Mouse (Mus musculus) liver, postnatal 0 days (tissue): Measurements from ENCODE around the gene Olfr906. TPM values are rescaled to one million over a fixed set of nuclear protein-coding genes. Genes with fewer than 3 reads are reported as not detected.

Experiments
- ATAC-seq: fragments of 200-750 bp; cut with Nextera tagmentation; 2 replicates; pipeline ENCODE4 v1.8.0; 2017; ENCODE audit warnings: mild to moderate bottlenecking, moderate library complexity
- DNase-seq: peaks from one replicate; pipeline ENCODE4 v3.0.0-alpha.2; 2016
- H3K27ac ChIP-seq: fragments of 300-500 bp; sonication (generic); 2 replicates; pipeline ENCODE4 v1.5.1; 2014; ENCODE audit warnings: antibody characterized with exemption, moderate library complexity, mild to moderate bottlenecking, low read depth
- H3K27me3 ChIP-seq: fragments of 300-500 bp; sonication (generic); 2 replicates; pipeline ENCODE4 v1.6.1; 2014; ENCODE audit warnings: low read length, control low read depth, mixed read lengths; ENCODE audit not compliant: insufficient read depth
- H3K36me3 ChIP-seq: fragments of 300-500 bp; sonication (generic); replicated peaks from 2 replicates; pipeline ENCODE4 v1.6.1; 2014; ENCODE audit warnings: mild to moderate bottlenecking, control low read depth, low read length, moderate library complexity, mixed read lengths; ENCODE audit not compliant: insufficient read depth
- H3K4me1 ChIP-seq: fragments of 300-500 bp; sonication (generic); 2 replicates; pipeline ENCODE4 v1.6.1; 2014; ENCODE audit warnings: antibody characterized with exemption, mild to moderate bottlenecking, control low read depth; ENCODE audit not compliant: insufficient read depth
- H3K4me2 ChIP-seq: fragments of 300-500 bp; sonication (generic); 2 replicates; pipeline ENCODE4 v1.6.1; 2014; ENCODE audit warnings: low read depth, mild to moderate bottlenecking, low read length, moderate library complexity, mixed read lengths
- H3K4me3 ChIP-seq: fragments of 300-500 bp; sonication (generic); 2 replicates; pipeline ENCODE4 v1.5.1; 2014; ENCODE audit warnings: low read depth, low read length
- H3K9ac ChIP-seq: fragments of 300-500 bp; sonication (generic); replicated peaks from 2 replicates; pipeline ENCODE4 v1.6.1; 2014; ENCODE audit warnings: mild to moderate bottlenecking, moderate library complexity
- H3K9me3 ChIP-seq: fragments of 300-500 bp; sonication (generic); 2 replicates; pipeline ENCODE4 v1.6.1; 2016; ENCODE audit warnings: mild to moderate bottlenecking, control low read depth, low read length, mixed read lengths
- CTCF ChIP-seq: sonication (generic); IDR thresholded peaks from 2 replicates; pipeline ENCODE4 v1.5.1; 2016; ENCODE audit warnings: antibody characterized with exemption, low read depth
- EP300 ChIP-seq: IDR thresholded peaks from 2 replicates; pipeline ENCODE4 v1.6.1; 2016; ENCODE audit warnings: antibody characterized with exemption, low read depth, mild to moderate bottlenecking
- WGBS: fragments of 180-500 bp; shearing (Covaris S2); extraction: QIAGEN DNeasy Blood & Tissue Kit; methylation state at CpG from one replicate; pipeline ENCODE4 v1.1.7; 2014; ENCODE audit not compliant: insufficient replicate concordance; 5-methylcytosine and 5-hydroxymethylcytosine counted together
- polyA plus RNA-seq: library from polyadenylated mRNA; unstranded; fragments of >200 nt; fragmentation: Nextera tagmentation; extraction: Ambion mirVana; gene quantifications from 2 replicates; pipeline ENCODE4 v1.2.1, GENCODE M21; 2015

Gene Olfr906
- polyA plus RNA-seq: not detected in 2 replicates

- TF ChIP-seq EP300: no peak
- no peak for TF ChIP-seq CTCF
- 64% methylated on average over 3 of the region's 3 CpGs for WGBS
- Histone ChIP-seq H3K4me2 (no peak within 1 kb of the TSS), H3K9me3 (peaks cover 3% of the 10 kb centered on the region; the same call in 1 of the 2 replicates), H3K27ac (no peak within 1 kb of the TSS), H3K4me1 (no peaks in the 10 kb centered on the region), H3K27me3 (no peaks in the 10 kb centered on the region), H3K36me3 (no peaks in the 10 kb centered on the region), H3K9ac (no peak within 1 kb of the TSS), H3K4me3 (no peak within 1 kb of the TSS)
- no peak for DNase-seq
- ATAC-seq: no peak
These were observed at the start of gene Olfr906 for GRCm38 (mm10) chr9:38486785-38487184. Gene Olfr906, plus strand, starts transcription at chr9:38487085.

DNA sequence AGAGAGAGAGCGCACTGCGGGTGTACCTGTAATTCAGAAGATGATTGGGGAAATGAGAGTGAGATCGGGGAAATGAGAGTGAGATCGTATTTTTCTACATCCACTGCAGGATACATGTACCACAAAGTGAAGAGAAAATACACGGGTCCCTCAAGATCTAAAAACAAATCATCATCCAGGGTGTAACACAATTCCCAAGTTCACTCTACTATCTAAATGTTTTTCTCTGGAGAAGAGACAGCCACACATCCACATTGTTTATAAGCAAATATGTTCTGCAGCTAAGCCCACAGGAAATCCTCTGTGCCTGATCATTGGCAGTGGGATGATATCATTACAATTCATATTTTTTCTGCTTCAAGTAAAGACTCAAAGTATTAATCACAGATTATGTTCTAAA lies 39.5 kb upstream of the Olfr906 start, which contains the start of gene Olfr902:
TSS of gene Olfr902 (plus strand) at position 301 of the 400 bp plus-strand sequence.
- Histone ChIP-seq H3K4me2 (no peak within 1 kb of the TSS), H3K9ac (no peak within 1 kb of the TSS), H3K4me1 (no peaks in the 10 kb centered on the region), H3K27me3 (no peaks in the 10 kb centered on the region), H3K9me3 (no peaks in the 10 kb centered on the region), H3K4me3 (no peak within 1 kb of the TSS), H3K36me3 (no peaks in the 10 kb centered on the region), H3K27ac (no peak within 1 kb of the TSS)
- WGBS: 77% methylated on average over 5 of the region's 5 CpGs
- ATAC-seq (no peak), DNase-seq (no peak)
- no peak for TF ChIP-seq CTCF
- TF ChIP-seq EP300: no peak

- no peak within 1 kb of the TSS for H3K4me3 ChIP-seq
- DNase-seq: no peak
- ATAC-seq: no peak
- no peak within 1 kb of the TSS for H3K9ac ChIP-seq
- H3K9me3 ChIP-seq: no peaks in the 10 kb centered on the region
- no peak within 1 kb of the TSS for H3K4me2 ChIP-seq
- no peaks in the 10 kb centered on the region for H3K27me3 ChIP-seq
- H3K27ac ChIP-seq: no peak within 1 kb of the TSS
- no peaks in the 10 kb centered on the region for H3K36me3 ChIP-seq
- no peaks in the 10 kb centered on the region for H3K4me1 ChIP-seq
- TF ChIP-seq CTCF (no peak), EP300 (no peak)
These were observed 24.0 kb upstream of the Olfr906 start, which contains the start of gene Olfr904 for GRCm38 (mm10) chr9:38462844-38463243. Gene Olfr904, plus strand, starts transcription at chr9:38463144.

DNA sequence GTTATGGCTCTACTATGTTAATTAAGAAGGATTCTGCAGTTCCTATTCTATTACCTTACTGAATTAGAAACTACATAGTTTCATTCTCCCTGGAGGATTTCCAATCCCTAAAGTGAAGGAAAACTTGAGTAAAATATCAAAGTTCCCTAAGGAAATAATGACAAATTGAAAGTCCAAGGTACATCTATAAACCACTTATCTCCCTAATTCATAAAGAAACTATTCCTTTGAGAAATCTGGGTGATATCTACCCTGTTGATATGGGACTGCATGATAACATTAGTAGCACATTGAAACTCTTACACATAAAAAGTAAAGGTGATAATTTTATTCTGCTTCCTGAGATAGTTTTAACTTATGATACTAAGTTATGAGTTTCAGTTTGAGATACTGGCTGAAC lies 16.1 kb upstream of the Olfr906 start, which contains the start of gene Olfr905:
TSS of gene Olfr905 (plus strand) at position 301 of the 400 bp plus-strand sequence.
- Histone ChIP-seq H3K4me3 (no peak within 1 kb of the TSS), H3K4me1 (no peaks in the 10 kb centered on the region), H3K27me3 (no peaks in the 10 kb centered on the region), H3K36me3 (no peaks in the 10 kb centered on the region), H3K4me2 (no peak within 1 kb of the TSS), H3K9ac (no peak within 1 kb of the TSS), H3K27ac (no peak within 1 kb of the TSS), H3K9me3 (no peaks in the 10 kb centered on the region)
- TF ChIP-seq CTCF (no peak), EP300 (no peak)
- ATAC-seq: no peak
- no peak for DNase-seq

DNA sequence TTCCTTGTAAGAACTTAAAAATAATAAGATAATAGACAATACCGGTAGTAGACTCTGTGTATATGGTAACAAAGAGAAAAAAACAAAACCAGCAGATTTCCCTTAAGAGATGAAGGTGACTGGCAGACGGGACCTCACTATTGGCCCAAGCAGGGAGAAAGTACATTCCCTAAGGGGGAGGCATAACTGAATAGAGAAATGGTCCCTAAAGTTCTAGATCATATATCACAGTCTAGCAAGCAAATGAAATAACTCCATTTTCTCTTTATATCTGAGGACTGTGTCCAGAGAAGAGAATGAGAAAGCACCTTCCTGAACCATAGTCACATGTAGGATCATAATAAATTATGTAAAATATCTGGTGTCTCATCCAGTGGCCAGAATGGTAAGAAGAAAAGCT lies 8.6 kb downstream of the Olfr906 start, which contains the start of gene Olfr907:
TSS of gene Olfr907 (plus strand) at position 301 of the 400 bp plus-strand sequence.
- no peak for ATAC-seq
- WGBS: 74% methylated on average over 2 of the region's 2 CpGs
- no peak within 1 kb of the TSS for H3K4me3 ChIP-seq

DNA sequence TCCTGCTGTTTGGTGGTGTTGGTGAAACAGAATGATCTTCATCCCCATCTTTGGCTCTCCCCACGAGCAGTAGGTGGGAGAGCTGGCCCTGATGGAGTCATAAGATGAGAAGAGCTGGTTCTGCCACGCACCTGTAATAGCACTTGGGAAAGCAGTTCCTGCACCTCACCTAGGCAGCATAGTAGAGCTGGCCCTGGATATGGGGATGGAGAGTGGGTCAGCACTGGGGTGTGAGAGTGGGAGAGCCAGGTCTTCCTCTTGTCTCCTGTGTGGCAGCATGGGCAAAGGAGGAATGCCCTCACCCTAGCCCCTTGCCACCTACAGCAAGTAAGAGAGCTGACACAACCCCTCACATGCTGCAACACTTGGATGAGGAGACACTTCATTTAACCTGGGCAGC lies 25.5 kb downstream of the Olfr906 start:
- H3K27me3 ChIP-seq: no peaks in the 10 kb centered on the region
- TF ChIP-seq EP300 (no peak), CTCF (no peak)
- no peak for ATAC-seq
- H3K9me3 ChIP-seq: no peaks in the 10 kb centered on the region
- H3K4me1 ChIP-seq: no peaks in the 10 kb centered on the region
- no peak overlapping the region for H3K27ac ChIP-seq
- no peaks in the 10 kb centered on the region for H3K36me3 ChIP-seq
- no peak overlapping the region for H3K4me2 ChIP-seq
- 61% methylated on average over 2 of the region's 2 CpGs for WGBS
- DNase-seq: no peak
- H3K4me3 ChIP-seq: no peak overlapping the region
- H3K9ac ChIP-seq: no peak overlapping the region

More for the DNA sequence above, 8.6 kb downstream of the Olfr906 start, which contains the start of gene Olfr907:
- no peaks in the 10 kb centered on the region for H3K27me3 ChIP-seq
- H3K27ac ChIP-seq: no peak within 1 kb of the TSS
- no peak for DNase-seq
- no peak within 1 kb of the TSS for H3K9ac ChIP-seq
- no peaks in the 10 kb centered on the region for H3K36me3 ChIP-seq
- H3K9me3 ChIP-seq: no peaks in the 10 kb centered on the region
- TF ChIP-seq EP300 (no peak), CTCF (no peak)
- H3K4me1 ChIP-seq: no peaks in the 10 kb centered on the region
- H3K4me2 ChIP-seq: no peak within 1 kb of the TSS

- H3K36me3 ChIP-seq: no peaks in the 10 kb centered on the region
- H3K4me1 ChIP-seq: no peaks in the 10 kb centered on the region
- no peak within 1 kb of the TSS for H3K9ac ChIP-seq
- no peak within 1 kb of the TSS for H3K4me3 ChIP-seq
- TF ChIP-seq CTCF (no peak), EP300 (no peak)
- ATAC-seq (no peak), DNase-seq (no peak)
- H3K27ac ChIP-seq: no peak within 1 kb of the TSS
- no peak within 1 kb of the TSS for H3K4me2 ChIP-seq
- H3K27me3 ChIP-seq: no peaks in the 10 kb centered on the region
- 53% methylated on average over 1 of the region's 1 CpGs for WGBS
- H3K9me3 ChIP-seq: no peaks in the 10 kb centered on the region
These were observed 34.4 kb downstream of the Olfr906 start, which contains the start of gene Olfr911-ps1 for GRCm38 (mm10) chr9:38521280-38521679. Gene Olfr911-ps1, plus strand, starts transcription at chr9:38521580.
